Mouse (Mus musculus) ES-E14 (cell line): ENCODE results near the gene Kdsr. TPM values are rescaled to one million over a fixed set of nuclear protein-coding genes. Genes with fewer than 3 reads are reported as not detected.

Experiments
- DNase-seq: peaks from one replicate; pipeline ENCODE4 v3.0.0-alpha.2; 2013; ENCODE audit warnings: low read depth, low spot score
- H3K27ac ChIP-seq: 2 replicates; pipeline ENCODE4 v1.5.1; 2012; ENCODE audit warnings: low read depth, mild to moderate bottlenecking, low read length, moderate library complexity, mixed read lengths; ENCODE audit not compliant: poor library complexity, insufficient read depth, severe bottlenecking
- H3K36me3 ChIP-seq: 2 replicates; pipeline ENCODE4 v1.6.1; 2012; ENCODE audit warnings: mild to moderate bottlenecking, low read length, moderate library complexity, mixed read lengths; ENCODE audit not compliant: control insufficient read depth, poor library complexity, insufficient read depth, severe bottlenecking
- H3K4me1 ChIP-seq, 2 experiments: fragments of 150-350 bp in 1 of 2; sonication (generic) in 1 of 2; 2 replicates each; pipeline ENCODE4 v1.6.1; 2012; ENCODE audit warnings: low read length in 2 of 2, mild to moderate bottlenecking in 1 of 2, mixed read lengths in 1 of 2; ENCODE audit not compliant: control insufficient read depth in 2 of 2, insufficient read depth in 2 of 2, poor library complexity in 1 of 2
- H3K4me3 ChIP-seq, 2 experiments: fragments of 150-350 bp in 1 of 2; sonication (generic) in 1 of 2; 2 replicates each; pipeline ENCODE4 v1.5.1; 2012; ENCODE audit warnings: low read length in 2 of 2, low read depth in 1 of 2, mild to moderate bottlenecking in 1 of 2, mixed read lengths in 1 of 2; ENCODE audit not compliant: insufficient read depth in 1 of 2, poor library complexity in 1 of 2, severe bottlenecking in 1 of 2
- H3K9ac ChIP-seq: 2 replicates; pipeline ENCODE4 v1.6.1; 2012; ENCODE audit warnings: low read depth, mild to moderate bottlenecking, low read length, mixed read lengths; ENCODE audit not compliant: poor library complexity, insufficient read depth, severe bottlenecking
- H3K9me3 ChIP-seq: fragments of 150-350 bp; sonication (generic); 2 replicates; pipeline ENCODE4 v1.6.1; 2012; ENCODE audit warnings: low read depth, mild to moderate bottlenecking, low read length; ENCODE audit not compliant: control insufficient read depth, insufficient read depth
- CHD2 ChIP-seq: IDR thresholded peaks from 2 replicates; pipeline ENCODE4 v1.6.1; 2014; ENCODE audit warnings: mild to moderate bottlenecking, low read depth, low read length, inconsistent platforms
- HCFC1 ChIP-seq: IDR thresholded peaks from 2 replicates; pipeline ENCODE4 v1.6.1; 2012; ENCODE audit warnings: low read length, inconsistent platforms, borderline replicate concordance; ENCODE audit not compliant: insufficient read depth
- MAFK ChIP-seq: IDR thresholded peaks from 2 replicates; pipeline ENCODE4 v1.6.1; 2014; ENCODE audit warnings: mild to moderate bottlenecking, low read depth, low read length, inconsistent platforms; ENCODE audit not compliant: insufficient read depth
- ZC3H11A ChIP-seq: IDR thresholded peaks from 2 replicates; pipeline ENCODE4 v1.6.1; 2012; ENCODE audit warnings: low read depth, mild to moderate bottlenecking, inconsistent platforms, low read length, borderline replicate concordance
- ZNF384 ChIP-seq: IDR thresholded peaks from 2 replicates; pipeline ENCODE4 v1.6.1; 2012; ENCODE audit warnings: low read depth, low read length, inconsistent platforms
- in situ Hi-C, 2 experiments: fragments of 600-800 bp; cut with MboI; formaldehyde crosslinking; loops; one replicate each; pipeline ENCODE4 v1.15.1; 2025; ENCODE audit warnings: low sequenced_read_pairs in 2 of 2, inconsistent platforms in 1 of 2; ENCODE audit not compliant: unreplicated experiment in 2 of 2
- total RNA-seq: library from RNA; depleted of rRNA; stranded (reverse); fragments of 300-350 nt; gene quantifications from 2 replicates; pipeline ENCODE4 v1.2.3, GENCODE M21; 2012

Gene Kdsr
- total RNA-seq, 1 experiment, result 29.9 TPM

DNA sequence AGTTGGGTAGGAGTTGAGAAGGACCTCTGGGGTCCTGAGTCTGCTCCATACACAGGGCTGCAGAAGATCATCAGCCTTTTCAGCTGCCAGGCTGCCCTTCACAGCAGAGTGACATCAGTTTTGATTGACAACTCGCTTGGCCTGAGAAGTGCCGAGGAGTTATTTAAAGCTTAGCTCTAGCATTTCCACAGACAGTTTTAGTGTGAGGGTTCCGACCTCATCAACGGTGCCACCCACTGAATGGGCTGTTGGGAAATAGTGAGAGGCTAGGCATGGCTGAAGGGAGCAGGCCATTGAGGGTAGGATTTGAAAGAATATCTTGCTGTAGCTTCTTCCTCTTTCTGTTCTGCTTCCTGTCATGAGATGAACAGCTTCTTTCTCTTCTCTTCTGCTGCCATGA, 63.9 kb downstream of the Kdsr start:
- no peaks in the 10 kb centered on the region for H3K4me1 ChIP-seq
- no peak for TF ChIP-seq HCFC1
- no peak for TF ChIP-seq CHD2
- TF ChIP-seq MAFK, result no peak
- no peak for TF ChIP-seq ZC3H11A
- no peak for TF ChIP-seq ZNF384
- no peak for DNase-seq
- in situ Hi-C loops, result no loop called here
- no peak overlapping the region for H3K27ac ChIP-seq
- no peak overlapping the region for H3K9ac ChIP-seq
- no peaks in the 10 kb centered on the region for H3K36me3 ChIP-seq
- H3K4me3 ChIP-seq, result no peak overlapping the region
- H3K9me3 ChIP-seq, result no peaks in the 10 kb centered on the region

DNA sequence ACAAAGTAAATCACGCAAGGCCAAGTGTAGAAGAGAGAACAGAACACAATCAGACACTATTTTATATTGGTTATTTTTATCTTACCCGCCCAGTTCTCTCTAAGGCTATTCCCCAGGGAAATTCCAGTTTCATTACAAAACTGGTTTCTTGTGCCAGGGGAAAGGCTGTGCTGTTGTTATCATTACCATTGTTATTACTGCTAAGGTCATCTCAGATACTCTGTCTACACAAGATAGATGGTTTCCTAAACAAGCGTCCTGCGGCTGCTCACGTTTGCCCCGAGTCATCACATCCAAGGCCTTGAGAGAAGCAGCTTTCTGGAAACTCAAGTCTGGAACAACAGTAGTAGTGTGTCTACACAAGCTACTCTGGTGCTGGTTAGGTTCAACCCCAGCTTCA, 65.2 kb downstream of the Kdsr start:
- H3K9me3 ChIP-seq, result no peaks in the 10 kb centered on the region
- TF ChIP-seq ZNF384, result no peak
- no peak for TF ChIP-seq CHD2
- TF ChIP-seq ZC3H11A, result no peak
- no peak for TF ChIP-seq MAFK
- no peak for TF ChIP-seq HCFC1
- in situ Hi-C loops, result no loop called here
- no peaks in the 10 kb centered on the region for H3K36me3 ChIP-seq
- no peak for DNase-seq
- no peak overlapping the region for H3K4me3 ChIP-seq
- no peak overlapping the region for H3K27ac ChIP-seq
- no peak overlapping the region for H3K9ac ChIP-seq
- no peaks in the 10 kb centered on the region for H3K4me1 ChIP-seq

DNA sequence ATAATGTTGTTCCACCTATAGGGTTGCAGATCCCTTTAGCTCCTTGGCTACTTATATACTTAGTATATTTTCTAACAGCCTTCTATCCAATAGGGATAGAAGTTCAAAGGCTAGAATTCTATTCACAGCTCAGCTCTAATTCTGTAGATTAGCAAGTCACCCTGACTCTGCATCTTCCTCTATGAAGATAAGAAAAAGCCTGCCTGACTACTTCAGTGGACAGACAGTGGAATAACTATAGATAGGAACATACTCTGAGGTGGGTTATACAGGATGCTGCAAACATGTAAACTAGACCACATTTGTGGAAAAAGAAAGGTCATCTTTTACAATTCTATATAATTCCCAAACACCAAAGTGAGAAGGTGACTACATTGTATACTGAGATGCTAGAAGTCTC, 66.9 kb downstream of the Kdsr start:
- no peaks in the 10 kb centered on the region for H3K4me1 ChIP-seq
- no peak overlapping the region for H3K4me3 ChIP-seq
- H3K27ac ChIP-seq, result no peak overlapping the region
- H3K9me3 ChIP-seq, result no peaks in the 10 kb centered on the region
- H3K36me3 ChIP-seq, result no peaks in the 10 kb centered on the region
- H3K9ac ChIP-seq, result no peak overlapping the region
- no peak for TF ChIP-seq CHD2
- no peak for TF ChIP-seq HCFC1
- no peak for TF ChIP-seq MAFK
- TF ChIP-seq ZNF384, result no peak
- TF ChIP-seq ZC3H11A, result no peak
- DNase-seq, result no peak
- in situ Hi-C loops, result no loop called here

DNA sequence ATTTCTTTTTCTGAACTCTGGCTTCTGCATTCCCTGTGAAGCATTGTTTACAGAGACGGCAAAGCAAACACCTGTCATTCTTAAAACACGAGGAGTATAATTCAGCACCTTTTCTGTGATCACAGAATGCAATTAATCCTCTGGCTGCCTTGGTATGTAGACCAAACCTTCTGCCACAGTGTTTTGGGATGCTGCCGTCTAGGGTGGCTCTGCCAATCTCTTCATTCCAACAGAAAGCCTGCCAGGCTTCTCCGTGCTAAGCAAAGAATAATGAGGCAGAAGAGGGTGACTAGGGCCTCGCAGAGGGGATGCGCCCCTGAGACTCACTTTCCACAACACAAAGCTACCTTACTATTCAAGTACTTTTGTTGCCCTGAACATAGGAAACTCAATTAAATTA, 68.6 kb downstream of the Kdsr start:
- no peaks in the 10 kb centered on the region for H3K36me3 ChIP-seq
- TF ChIP-seq CHD2, result no peak
- TF ChIP-seq MAFK, result no peak
- no peak for TF ChIP-seq HCFC1
- no peak for TF ChIP-seq ZC3H11A
- no peak for TF ChIP-seq ZNF384
- in situ Hi-C loops, result no loop called here
- H3K4me1 ChIP-seq, result no peaks in the 10 kb centered on the region
- no peak for DNase-seq
- H3K4me3 ChIP-seq, result no peak overlapping the region
- no peak overlapping the region for H3K27ac ChIP-seq
- H3K9me3 ChIP-seq, result no peaks in the 10 kb centered on the region
- H3K9ac ChIP-seq, result no peak overlapping the region

DNA sequence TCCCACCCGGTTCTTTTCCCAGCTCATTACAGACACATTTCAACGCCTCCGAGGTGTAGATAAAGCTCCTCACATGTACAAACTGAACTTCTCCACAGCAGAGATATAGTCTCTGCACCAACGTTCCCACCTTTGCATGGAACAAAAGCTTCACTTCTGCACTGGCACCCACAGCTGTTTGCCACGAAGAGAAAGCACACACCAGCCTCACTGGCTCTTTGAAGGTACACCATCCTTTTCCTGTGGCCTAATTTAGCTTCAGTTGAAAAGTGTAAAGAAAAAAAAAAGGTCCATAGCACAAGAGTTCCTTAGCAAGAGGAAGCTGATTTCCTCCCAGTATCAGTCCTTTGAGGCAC, 71.4 kb downstream of the Kdsr start:
- Histone ChIP-seq H3K9me3 (no peaks in the 10 kb centered on the region), H3K4me1 (no peaks in the 10 kb centered on the region), H3K36me3 (no peaks in the 10 kb centered on the region), H3K4me3 (no peak overlapping the region), H3K9ac (no peak overlapping the region), H3K27ac (no peak overlapping the region)
- in situ Hi-C loops, result no loop called here
- DNase-seq, result no peak
- TF ChIP-seq CHD2 (no peak), ZNF384 (no peak), ZC3H11A (no peak), MAFK (no peak), HCFC1 (no peak)
